Mouse (Mus musculus): ENCODE results near the gene Prkn. TPM values are rescaled to one million over a fixed set of nuclear protein-coding genes. Genes with fewer than 3 reads are reported as not detected.

Prkn gene
- polyA plus RNA-seq, 1 experiment: 16.7 TPM

DNA sequence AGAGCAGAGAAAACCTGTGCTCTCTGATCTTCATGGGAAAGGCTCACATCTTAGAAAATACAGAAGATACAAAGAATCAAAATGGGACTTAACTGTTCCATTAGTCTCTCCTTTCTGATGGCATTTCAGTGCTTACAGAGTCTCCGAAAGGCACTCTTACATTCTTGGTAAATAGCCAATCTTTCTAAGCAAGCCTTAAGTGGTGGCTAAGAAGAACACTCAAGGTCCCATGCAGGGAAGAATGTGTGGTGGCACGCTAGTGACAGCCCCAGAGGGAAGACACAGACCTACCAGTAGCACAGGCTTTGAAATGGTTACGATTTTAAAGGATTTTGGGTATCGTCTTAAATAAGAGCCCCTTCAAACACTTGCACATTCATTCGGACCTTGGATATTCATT, 816.2 kb downstream of the Prkn start:
- Histone ChIP-seq H3K4me1 (ENCODE audit: control insufficient read depth, insufficient read depth, low read length) (no peaks in the 10 kb centered on the region), H3K27ac (ENCODE audit: insufficient read depth, low read length) (no peak overlapping the region), H3K4me3 (replicated peaks; ENCODE audit: insufficient read depth, low read depth, low read length) (no peak overlapping the region), H3K27me3 (ENCODE audit: control insufficient read depth, insufficient read depth, low read length) (no peaks in the 10 kb centered on the region)
- 84% methylated on average over 5 of the region's 5 CpGs for WGBS
- no peak for DNase-seq
- TF ChIP-seq POLR2A (IDR thresholded peaks at IDR 0.05; ENCODE audit: borderline replicate concordance, insufficient read depth, low read length) (no peak), CTCF (IDR thresholded peaks at IDR 0.05; ENCODE audit: borderline replicate concordance, insufficient read depth, low read depth, low read length) (no peak)

DNA sequence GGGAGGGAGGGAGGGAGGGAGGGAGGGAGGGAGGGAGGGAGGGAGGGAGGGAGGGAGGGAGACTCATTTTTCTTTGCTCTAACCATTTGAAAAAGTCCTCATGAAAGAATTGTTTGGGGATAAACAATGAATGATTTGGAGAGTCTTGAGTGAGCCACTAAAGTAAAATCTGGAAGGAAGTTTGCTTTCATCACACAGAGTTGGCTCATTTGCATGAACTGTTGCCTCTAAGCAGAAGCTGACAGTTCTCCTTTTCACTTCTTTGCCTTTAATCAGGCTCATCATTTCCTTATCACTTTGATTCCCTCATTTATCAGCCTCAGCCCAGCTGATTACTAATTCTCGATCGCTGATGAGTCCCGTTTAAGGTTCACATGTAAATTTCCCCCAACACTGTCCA, 816.7 kb downstream of the Prkn start:
- TF ChIP-seq CTCF (IDR thresholded peaks at IDR 0.05; ENCODE audit: borderline replicate concordance, insufficient read depth, low read depth, low read length): no peak
- no peak for TF ChIP-seq POLR2A (IDR thresholded peaks at IDR 0.05; ENCODE audit: borderline replicate concordance, insufficient read depth, low read length)
- 81% methylated on average over 3 of the region's 3 CpGs for WGBS
- Histone ChIP-seq H3K27ac (ENCODE audit: insufficient read depth, low read length) (no peak overlapping the region), H3K27me3 (ENCODE audit: control insufficient read depth, insufficient read depth, low read length) (no peaks in the 10 kb centered on the region), H3K4me3 (replicated peaks; ENCODE audit: insufficient read depth, low read depth, low read length) (no peak overlapping the region), H3K4me1 (ENCODE audit: control insufficient read depth, insufficient read depth, low read length) (no peaks in the 10 kb centered on the region)
- no peak for DNase-seq

DNA sequence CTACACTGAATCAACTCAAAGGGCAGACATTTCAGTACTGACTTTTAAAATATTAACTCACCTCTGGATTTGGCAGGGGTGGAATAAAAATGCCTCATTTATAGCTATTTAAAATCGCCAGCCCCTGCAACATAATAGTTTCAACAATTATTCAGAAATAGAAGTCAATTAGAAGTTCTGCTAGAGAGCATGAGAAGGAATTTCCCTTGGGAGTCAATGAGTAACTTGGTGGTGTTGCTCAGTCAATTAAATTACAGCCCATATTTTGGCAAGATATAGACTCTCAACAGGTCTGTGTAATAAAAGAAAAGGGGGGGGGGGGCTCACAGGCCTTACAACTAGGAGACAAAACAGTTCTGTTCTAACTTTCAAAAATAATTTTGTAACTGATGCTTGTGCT, 821.7 kb downstream of the Prkn start:
- H3K27me3 ChIP-seq (ENCODE audit: control insufficient read depth, insufficient read depth, low read length): no peaks in the 10 kb centered on the region
- TF ChIP-seq POLR2A (IDR thresholded peaks at IDR 0.05; ENCODE audit: borderline replicate concordance, insufficient read depth, low read length) (no peak), CTCF (IDR thresholded peaks at IDR 0.05; ENCODE audit: borderline replicate concordance, insufficient read depth, low read depth, low read length) (no peak)

GRCm38 (mm10) chr17:11663437-11663836, 823.3 kb downstream of the Prkn start:
- Histone ChIP-seq H3K4me1 (ENCODE audit: control insufficient read depth, insufficient read depth, low read length) (no peaks in the 10 kb centered on the region), H3K27ac (ENCODE audit: insufficient read depth, low read length) (no peak overlapping the region), H3K27me3 (ENCODE audit: control insufficient read depth, insufficient read depth, low read length) (no peaks in the 10 kb centered on the region), H3K4me3 (replicated peaks; ENCODE audit: insufficient read depth, low read depth, low read length) (no peak overlapping the region)
- DNase-seq: no peak
- WGBS: 95% methylated on average over 7 of the region's 7 CpGs
- TF ChIP-seq CTCF (IDR thresholded peaks at IDR 0.05; ENCODE audit: borderline replicate concordance, insufficient read depth, low read depth, low read length) (no peak), POLR2A (IDR thresholded peaks at IDR 0.05; ENCODE audit: borderline replicate concordance, insufficient read depth, low read length) (no peak)

More for the DNA sequence above, 821.7 kb downstream of the Prkn start:
- DNase-seq: no peak
- Histone ChIP-seq H3K4me3 (replicated peaks; ENCODE audit: insufficient read depth, low read depth, low read length) (no peak overlapping the region), H3K27ac (ENCODE audit: insufficient read depth, low read length) (no peak overlapping the region), H3K4me1 (ENCODE audit: control insufficient read depth, insufficient read depth, low read length) (no peaks in the 10 kb centered on the region)
- 79% methylated on average over 1 of the region's 1 CpGs for WGBS

DNA sequence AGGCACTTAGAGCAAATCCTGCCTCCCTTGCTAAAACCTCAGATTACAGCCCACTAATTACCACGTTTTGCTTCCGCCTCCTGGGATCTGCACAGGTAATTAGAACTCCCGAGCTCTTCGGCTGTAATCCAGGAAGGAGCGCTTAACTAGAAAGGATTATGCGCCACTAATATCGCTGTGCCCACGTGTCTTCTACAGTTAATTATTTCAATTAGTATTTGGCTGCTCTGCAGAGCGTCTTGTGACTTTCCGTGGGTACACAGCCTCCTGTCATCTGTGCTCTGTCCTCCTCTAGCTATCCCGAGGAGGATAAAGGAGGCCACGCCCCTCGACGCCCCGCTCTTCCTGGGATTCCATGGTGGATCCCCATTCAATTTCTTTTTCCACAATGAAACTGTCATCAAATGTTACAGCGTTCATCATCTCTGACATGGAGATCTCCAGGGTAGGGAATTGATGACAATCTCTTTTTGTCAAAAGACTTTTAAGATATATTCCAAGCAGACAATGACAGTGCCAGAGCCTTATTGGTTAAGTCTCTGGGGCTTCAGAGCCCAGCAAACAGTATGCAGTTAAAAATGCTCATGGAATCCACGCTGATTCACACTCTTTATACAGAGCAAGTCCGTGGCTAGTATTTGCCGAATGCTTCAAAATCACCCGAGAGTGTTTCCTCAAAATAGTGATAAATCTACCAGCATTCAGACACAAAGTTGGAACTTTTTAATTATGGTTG, 824.6 kb downstream of the Prkn start:
- DNase-seq: peak; percentile 5 to 10
- WGBS: 25% methylated on average over 20 of the region's 20 CpGs
- no peak overlapping the region for H3K27ac ChIP-seq (ENCODE audit: insufficient read depth, low read length)
- peak overlapping the region; percentile 17 for H3K4me3 ChIP-seq (replicated peaks; ENCODE audit: insufficient read depth, low read depth, low read length)
- no peaks in the 10 kb centered on the region for H3K27me3 ChIP-seq (ENCODE audit: control insufficient read depth, insufficient read depth, low read length)
- TF ChIP-seq CTCF (IDR thresholded peaks at IDR 0.05; ENCODE audit: borderline replicate concordance, insufficient read depth, low read depth, low read length): no peak
- TF ChIP-seq POLR2A (IDR thresholded peaks at IDR 0.05; ENCODE audit: borderline replicate concordance, insufficient read depth, low read length): no peak
- H3K4me1 ChIP-seq (ENCODE audit: control insufficient read depth, insufficient read depth, low read length): no peaks in the 10 kb centered on the region

DNA sequence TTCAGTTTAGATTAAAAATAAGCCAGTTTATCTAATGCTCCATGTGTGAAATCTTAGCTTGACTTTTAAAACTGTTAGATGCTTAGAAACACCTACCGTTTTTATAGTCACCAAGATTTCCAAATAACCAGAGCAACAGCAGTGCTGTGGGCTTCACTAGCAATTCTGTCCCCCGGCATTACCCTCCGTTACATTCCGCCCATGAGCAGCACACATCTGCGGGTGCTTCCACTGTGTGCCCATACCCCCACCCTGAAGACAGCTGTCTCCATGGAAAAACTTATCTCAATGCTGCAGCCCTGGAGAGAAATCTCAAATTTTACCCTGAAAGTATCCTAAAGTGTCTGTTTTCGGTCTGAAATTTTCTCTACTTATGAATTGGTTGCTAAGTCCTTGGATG, 839.5 kb downstream of the Prkn start:
- H3K27me3 ChIP-seq (ENCODE audit: control insufficient read depth, insufficient read depth, low read length): no peaks in the 10 kb centered on the region
- H3K4me1 ChIP-seq (ENCODE audit: control insufficient read depth, insufficient read depth, low read length): no peaks in the 10 kb centered on the region
- H3K4me3 ChIP-seq (replicated peaks; ENCODE audit: insufficient read depth, low read depth, low read length): no peak overlapping the region
- no peak overlapping the region for H3K27ac ChIP-seq (ENCODE audit: insufficient read depth, low read length)
- 90% methylated on average over 6 of the region's 6 CpGs for WGBS
- TF ChIP-seq POLR2A (IDR thresholded peaks at IDR 0.05; ENCODE audit: borderline replicate concordance, insufficient read depth, low read length) (no peak), CTCF (IDR thresholded peaks at IDR 0.05; ENCODE audit: borderline replicate concordance, insufficient read depth, low read depth, low read length) (no peak)
- no peak for DNase-seq

- DNase-seq: no peak
- H3K27ac ChIP-seq (ENCODE audit: insufficient read depth, low read length): no peak overlapping the region
- 93% methylated on average over 9 of the region's 9 CpGs for WGBS
Measured at GRCm38 (mm10) chr17:11680456-11680855, 840.3 kb downstream of the Prkn start.

GRCm38 (mm10) chr17:11681825-11682372, 841.7 kb downstream of the Prkn start:
- DNase-seq: no peak

More at GRCm38 (mm10) chr17:11680456-11680855, 840.3 kb downstream of the Prkn start:
- no peaks in the 10 kb centered on the region for H3K27me3 ChIP-seq (ENCODE audit: control insufficient read depth, insufficient read depth, low read length)
- TF ChIP-seq CTCF (IDR thresholded peaks at IDR 0.05; ENCODE audit: borderline replicate concordance, insufficient read depth, low read depth, low read length) (no peak), POLR2A (IDR thresholded peaks at IDR 0.05; ENCODE audit: borderline replicate concordance, insufficient read depth, low read length) (no peak)
- H3K4me1 ChIP-seq (ENCODE audit: control insufficient read depth, insufficient read depth, low read length): no peaks in the 10 kb centered on the region
- no peak overlapping the region for H3K4me3 ChIP-seq (replicated peaks; ENCODE audit: insufficient read depth, low read depth, low read length)

More at GRCm38 (mm10) chr17:11681825-11682372, 841.7 kb downstream of the Prkn start:
- Histone ChIP-seq H3K27me3 (ENCODE audit: control insufficient read depth, insufficient read depth, low read length) (no peaks in the 10 kb centered on the region), H3K27ac (ENCODE audit: insufficient read depth, low read length) (no peak overlapping the region), H3K4me1 (ENCODE audit: control insufficient read depth, insufficient read depth, low read length) (no peaks in the 10 kb centered on the region), H3K4me3 (replicated peaks; ENCODE audit: insufficient read depth, low read depth, low read length) (no peak overlapping the region)
- WGBS: 54% methylated on average over 11 of the region's 11 CpGs
- TF ChIP-seq CTCF (IDR thresholded peaks at IDR 0.05; ENCODE audit: borderline replicate concordance, insufficient read depth, low read depth, low read length): no peak

All from cerebellum, adult 2 months (tissue).